Mouse (Mus musculus) gastrocnemius, postnatal 25 days (tissue): ENCODE measurements around the gene Vmn1r41. TPM values are rescaled to one million over a fixed set of nuclear protein-coding genes. Genes with fewer than 3 reads are reported as not detected.

Experiments used
- DNase-seq: peaks from one replicate; pipeline ENCODE4 v3.0.0; 2022
- long read RNA-seq, 2 experiments: library from polyadenylated mRNA; stranded (forward); transcript quantifications; one replicate each; pipeline ENCODE4 v2.0.0; 2021
- total RNA-seq, 2 experiments: library from RNA; stranded (reverse); gene quantifications; 1 replicate in 1 of 2; 2 replicates in 1 of 2; pipeline ENCODE4 v1.2.3; 2021

Gene Vmn1r41
- not detected for total RNA-seq
- long read RNA-seq, experiment 1, result 0 reads
- long read RNA-seq, experiment 2, result 0 reads

DNA sequence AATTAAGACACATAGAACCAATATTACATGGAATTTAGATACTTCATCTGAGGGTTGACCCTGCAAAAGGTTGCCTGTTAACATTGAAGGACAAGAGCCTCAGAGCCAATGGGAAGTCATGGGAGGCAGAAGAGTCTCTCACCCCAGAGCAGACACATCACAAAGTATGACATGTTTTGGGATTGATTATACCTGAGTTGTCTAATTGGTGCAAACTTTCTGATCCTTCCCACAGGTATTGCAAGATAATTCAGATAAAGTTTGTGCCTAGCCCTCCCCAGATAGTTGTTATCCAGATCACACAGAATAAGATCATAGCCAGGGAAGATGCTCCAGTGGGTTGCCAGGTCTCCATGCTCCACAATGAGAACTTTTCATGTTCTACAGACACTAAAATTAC, at the start of gene Vmn1r41:
Gene Vmn1r41 (plus strand): TSS at position 301 of the 400 bp plus-strand sequence.
- DNase-seq, result no peak

DNA sequence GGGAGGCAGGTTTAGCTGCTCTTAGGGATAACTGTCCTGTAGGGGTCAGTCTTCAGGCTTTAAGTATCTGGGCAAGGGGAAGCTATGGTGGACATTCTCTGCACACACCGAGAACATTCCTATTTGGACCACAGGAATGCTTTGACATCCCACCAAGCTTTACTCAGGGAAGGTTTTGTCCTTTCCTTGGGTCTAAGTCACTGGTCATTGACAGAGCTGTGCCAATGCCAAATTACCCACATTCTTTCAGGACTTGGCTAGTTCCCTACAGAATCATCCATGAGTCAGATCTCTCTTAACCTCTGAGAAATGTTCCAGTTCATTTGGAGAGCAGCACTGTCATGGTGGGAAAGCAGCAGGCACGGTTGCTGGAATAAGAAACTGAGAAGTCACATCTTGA, 33.9 kb upstream of the Vmn1r41 start:
- no peak for DNase-seq

DNA sequence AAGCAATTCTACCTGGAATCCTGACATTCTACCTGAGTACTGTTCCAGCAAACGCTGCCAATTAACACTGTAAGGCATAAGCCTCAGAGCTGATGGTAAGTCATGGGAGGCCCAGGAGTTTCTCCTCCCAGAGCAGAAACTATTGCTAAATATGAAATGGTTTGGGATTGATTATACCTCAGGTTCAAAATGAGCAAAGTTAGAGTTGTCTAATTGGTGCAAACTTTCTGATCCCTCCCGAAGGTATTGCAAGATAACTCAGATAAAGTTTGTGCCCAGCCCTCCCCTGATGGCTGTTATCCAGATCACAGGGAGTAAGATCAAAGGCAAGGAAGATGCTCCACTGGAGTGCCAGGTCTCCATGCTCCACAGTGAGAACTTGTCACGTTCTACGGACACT, 33.3 kb upstream of the Vmn1r41 start, which contains the start of gene Vmn1r40:
Gene Vmn1r40 (plus strand): TSS at position 301 of the 400 bp plus-strand sequence.
- DNase-seq, result no peak

DNA sequence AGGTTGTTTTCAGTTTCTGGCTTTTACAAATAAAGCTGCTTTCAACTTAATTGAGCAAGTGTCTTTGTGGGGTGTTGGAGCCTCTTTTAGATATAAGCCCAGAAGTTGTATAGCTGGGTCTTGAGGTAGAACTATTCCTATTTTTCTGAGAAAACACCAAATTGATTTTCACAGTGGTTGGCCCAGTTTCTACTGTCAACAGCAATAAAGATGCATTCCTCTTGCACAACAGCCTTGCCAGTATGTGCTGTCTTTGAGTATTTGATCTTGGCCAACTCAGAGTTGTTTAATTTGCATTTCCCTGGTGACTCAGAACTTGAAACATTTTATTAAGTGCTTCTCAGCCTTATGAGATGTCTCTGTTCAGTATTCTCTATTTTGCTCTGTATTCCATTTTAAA, 22.5 kb upstream of the Vmn1r41 start:
- no peak for DNase-seq

DNA sequence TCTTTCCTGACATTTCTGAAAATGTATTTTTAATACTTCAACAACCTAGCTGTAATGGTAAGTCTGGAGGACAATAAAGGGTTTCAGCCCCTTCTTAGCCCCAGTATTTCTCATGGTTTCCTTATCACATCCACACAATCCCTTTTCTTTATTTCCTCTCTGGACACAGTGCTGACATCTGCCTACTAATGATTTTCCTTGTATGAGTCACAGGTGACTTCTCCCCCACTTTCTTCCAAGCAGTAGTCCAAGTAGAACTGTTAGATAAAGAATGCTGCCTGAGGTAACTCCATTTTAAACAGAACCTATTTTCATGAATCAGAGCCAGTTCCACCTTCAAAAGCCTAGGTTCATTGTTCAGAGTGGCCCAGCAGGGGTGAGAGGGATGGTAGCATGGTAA, 2.2 kb downstream of the Vmn1r41 start:
- no peak for DNase-seq

DNA sequence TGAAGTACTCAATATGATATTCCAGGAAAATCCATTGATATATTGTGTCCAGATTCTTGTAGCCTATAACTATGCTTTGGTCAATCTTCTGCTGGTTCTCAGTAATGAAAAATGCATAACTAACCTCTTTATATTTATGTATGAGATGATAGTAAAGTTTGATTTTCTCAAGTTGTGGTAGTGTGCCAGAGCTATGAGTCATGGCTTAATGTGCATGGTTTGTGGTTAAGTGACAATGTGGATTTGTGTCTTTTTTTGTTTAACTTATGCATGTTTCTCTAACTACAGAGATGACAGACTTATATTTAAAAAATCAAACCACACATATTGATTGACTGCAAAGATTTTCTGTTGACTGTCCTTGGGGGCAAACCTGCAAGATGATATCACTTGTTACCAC, 49.7 kb downstream of the Vmn1r41 start:
- DNase-seq, result no peak

Other genes with a start within 250 kb of the Vmn1r41 start
- 1 to 10 TPM; 1.6 to 3.0 TPM for gene Chchd6, start 145.1 kb upstream of the Vmn1r41 start, total RNA-seq
- 1 to 10 TPM; 4.3 to 4.7 TPM for gene Txnrd3, start 96.8 kb upstream of the Vmn1r41 start, total RNA-seq
- not detected for gene Vmn1r40, start 33.2 kb upstream of the Vmn1r41 start, total RNA-seq
- not detected for gene Vmn1r42, start 135.6 kb downstream of the Vmn1r41 start, total RNA-seq
- not detected for gene Vmn1r43, start 135.6 kb downstream of the Vmn1r41 start, total RNA-seq
- not detected for gene Vmn1r44, start 142.9 kb downstream of the Vmn1r41 start, total RNA-seq
- not detected for gene Vmn1r45, start 199.8 kb downstream of the Vmn1r41 start, total RNA-seq
- gene Vmn1r46, start 228.5 kb downstream of the Vmn1r41 start, total RNA-seq, result not detected